In the genomic region with DNA sequence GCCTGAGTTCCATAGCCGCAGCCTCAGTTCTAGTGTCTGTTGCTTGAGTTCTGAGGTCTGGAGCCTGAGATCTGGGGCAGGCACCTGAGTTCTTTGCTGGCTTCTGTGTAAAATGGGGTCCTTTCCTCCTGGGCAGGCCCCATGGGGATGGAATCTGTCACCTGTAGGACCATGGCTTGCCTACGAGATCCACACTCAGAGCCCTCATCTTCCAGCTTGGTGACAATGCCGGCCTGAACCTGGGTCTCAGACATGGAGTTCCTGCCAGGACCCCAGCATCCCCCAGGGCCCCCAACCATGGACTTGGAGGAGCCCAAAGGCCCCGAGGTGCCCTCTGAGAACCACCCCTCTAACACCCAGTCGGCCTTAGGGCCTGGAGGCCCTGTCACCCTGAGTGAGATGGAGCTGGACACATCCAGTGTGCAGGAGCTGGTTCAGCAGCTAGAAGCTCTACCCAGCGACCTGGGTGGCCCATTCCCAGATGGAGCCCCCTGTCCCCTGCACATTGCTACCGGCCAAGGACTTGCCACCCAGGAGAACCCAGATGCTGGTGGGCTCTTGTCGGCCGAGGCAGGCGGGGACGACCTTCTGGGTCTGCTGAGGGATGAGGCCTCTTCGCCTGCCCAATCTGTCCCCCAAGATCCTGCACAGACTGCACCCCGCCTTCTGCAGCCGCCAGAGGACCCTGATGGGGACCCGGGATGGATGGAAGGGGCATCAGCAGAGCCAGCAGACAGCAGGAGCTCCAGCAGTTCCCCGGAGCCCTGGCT, we compare ENCODE assay signal across 9 mouse cellular contexts. TPM values are rescaled to one million over a fixed set of nuclear protein-coding genes. Genes with fewer than 3 reads are reported as not detected.
DNase-seq lines count a peak whose midpoint lies in the region; ATAC-seq and TF ChIP-seq lines count a peak whose summit lies in the region.
"Had no signal": no experiment of that assay in that cellular context is flagged by ENCODE, and none has a peak within 500 bp of the region (broad histone marks: within the 10 kb centered on the region; RNA-seq: fewer than 3 reads in every experiment).

No protein-coding gene starts in this region.

- H3K36me3 ChIP-seq in heart, embryonic 14.5 days (ENCODE audit: control insufficient read depth, insufficient read depth, low read length): peaks cover 63% of the 10 kb centered on the region
- H3K36me3 ChIP-seq in MEL (ENCODE audit: control insufficient read depth in 1 of 2, insufficient read depth in 2 of 2, low read length in 2 of 2): peaks cover 0 to 2% of the 10 kb centered on the region in 2 experiments; a peak in 2 of 4 replicates
- peaks cover 45% of the 10 kb centered on the region for H3K36me3 ChIP-seq in heart, postnatal 0 days (replicated peaks; ENCODE audit: control insufficient read depth, insufficient read depth, low read length)
- H3K36me3 ChIP-seq in macrophage (ENCODE audit: inconsistent target): peaks cover 25% of the 10 kb centered on the region; the same call in 1 of the 2 replicates

- no peak for TF ChIP-seq RAD21 in MEL (IDR thresholded peaks at IDR 0.05; ENCODE audit: low read depth, low read length)

- H3K4me2 ChIP-seq in heart, embryonic 14.5 days (ENCODE audit: low read length): peak overlapping the region; percentile 86
- peak overlapping the region; percentile 82 for H3K4me2 ChIP-seq in heart, postnatal 0 days (ENCODE audit: low read depth, low read length)

- H3K9me3 ChIP-seq in heart, embryonic 14.5 days (ENCODE audit: control insufficient read depth, low read length): no peaks in the 10 kb centered on the region
- no peaks in the 10 kb centered on the region for H3K9me3 ChIP-seq in MEL (replicated peaks; ENCODE audit: insufficient read depth, low read length)
- H3K9me3 ChIP-seq in heart, postnatal 0 days (replicated peaks; ENCODE audit: control insufficient read depth, low read length): no peaks in the 10 kb centered on the region

- DNase-seq in heart, adult 8-10 months (ENCODE audit: low spot score): no peak
- DNase-seq in MEL (ENCODE audit: low read depth, low spot score): no peak
- DNase-seq in heart, postnatal 0 days (ENCODE audit: low spot score): no peak
- DNase-seq in B cell, adult 2 months: no peak
- no peak for DNase-seq in frontal cortex, postnatal 36 days (ENCODE audit: low spot score in 2 of 2)
- DNase-seq in layer of hippocampus, adult 9-10 months (ENCODE audit: low spot score): no peak

- H3K79me2 ChIP-seq in MEL (ENCODE audit: control insufficient read depth, insufficient read depth, low read length, poor library complexity): peaks cover 21% of the 10 kb centered on the region
- peaks cover 27% of the 10 kb centered on the region for H3K79me2 ChIP-seq in macrophage (ENCODE audit: inconsistent target)

- TF ChIP-seq EP300 in MEL (IDR thresholded peaks at IDR 0.05; ENCODE audit: low read depth in 1 of 2, low read length in 2 of 2): no peak
- no peak for TF ChIP-seq EP300 in heart, postnatal 0 days (IDR thresholded peaks at IDR 0.05; ENCODE audit: low read depth)

- WGBS in heart, embryonic 14.5 days: 76% methylated on average over 16 of the region's 16 CpGs
- 77% methylated on average over 16 of the region's 16 CpGs for WGBS in heart, postnatal 0 days
- WGBS in macrophage (ENCODE audit: missing documents): 88% methylated on average over 16 of the region's 16 CpGs

- ATAC-seq in heart, embryonic 14.5 days (ENCODE audit: insufficient number of reproducible peaks, insufficient read depth, low FRiP score, low read depth): no peak
- ATAC-seq in heart, postnatal 0 days (ENCODE audit: insufficient read depth, low read depth): no peak
- ATAC-seq: Patski had no signal

- peak overlapping the region; percentile 96 for H3K9ac ChIP-seq in heart, embryonic 14.5 days (ENCODE audit: low read length)
- peak overlapping the region; percentile 81 for H3K9ac ChIP-seq in MEL (ENCODE audit: control insufficient read depth, low read depth, low read length, poor library complexity, severe bottlenecking)
- H3K9ac ChIP-seq in heart, postnatal 0 days (replicated peaks; ENCODE audit: low read depth, low read length): peak overlapping the region; percentile 86

- H3K27me3 ChIP-seq in heart, embryonic 14.5 days (ENCODE audit: control insufficient read depth, insufficient read depth, low read length): no peaks in the 10 kb centered on the region
- H3K27me3 ChIP-seq in MEL (ENCODE audit: control insufficient read depth in 1 of 2, insufficient read depth in 2 of 2, low read length in 2 of 2): no peaks in the 10 kb centered on the region
- H3K27me3 ChIP-seq in heart, postnatal 0 days (ENCODE audit: control insufficient read depth, insufficient read depth, low read length): no peaks in the 10 kb centered on the region
- H3K27me3 ChIP-seq: Patski had no signal

- peak overlapping the region; percentile 79 to 80 for H3K4me3 ChIP-seq in heart, embryonic 14.5 days (ENCODE audit: control insufficient read depth in 1 of 2, insufficient read depth in 1 of 2, low read depth in 1 of 2, low read length in 2 of 2)
- peak overlapping the region; percentile 81 to 100 for H3K4me3 ChIP-seq in MEL (ENCODE audit: control insufficient read depth in 1 of 2, insufficient read depth in 1 of 2, low read depth in 2 of 2, low read length in 2 of 2)
- H3K4me3 ChIP-seq in heart, postnatal 0 days (ENCODE audit: low read depth, low read length): peak overlapping the region; percentile 81
- peak overlapping the region; percentile 94 for H3K4me3 ChIP-seq in macrophage (ENCODE audit: inconsistent target)

- H3K4me1 ChIP-seq in heart, embryonic 14.5 days (ENCODE audit: control insufficient read depth in 2 of 2, insufficient read depth in 2 of 2, low read length in 2 of 2): peaks cover 9 to 13% of the 10 kb centered on the region in 2 experiments
- peaks cover 4 to 18% of the 10 kb centered on the region in 2 experiments; a peak in 3 of 4 replicates for H3K4me1 ChIP-seq in MEL (ENCODE audit: control insufficient read depth in 1 of 2, insufficient read depth in 2 of 2, low read length in 2 of 2)
- H3K4me1 ChIP-seq in heart, postnatal 0 days (ENCODE audit: control insufficient read depth, insufficient read depth): peaks cover 7% of the 10 kb centered on the region; the same call in 1 of the 2 replicates

- no peak for TF ChIP-seq POLR2A in MEL (IDR thresholded peaks at IDR 0.05; ENCODE audit: control insufficient read depth in 1 of 2, insufficient read depth in 1 of 2, low read depth in 1 of 2, low read length in 2 of 2, poor library complexity in 1 of 2)

- H3K27ac ChIP-seq in heart, embryonic 14.5 days (replicated peaks in 1 of 2; ENCODE audit: control insufficient read depth in 1 of 2, insufficient read depth in 1 of 2, low read depth in 2 of 2, low read length in 2 of 2): 0 out of 4 replicates have a peak overlapping the region, but pooled peaks of 1 of the 2 experiments have one; percentile 55
- H3K27ac ChIP-seq in MEL (ENCODE audit: control insufficient read depth, low read depth, low read length) (no peak overlapping the region), macrophage (peak overlapping the region; percentile 62)
- peak overlapping the region; percentile 66; the same call in 1 of the 2 replicates for H3K27ac ChIP-seq in heart, postnatal 0 days (ENCODE audit: low read depth)

- TF ChIP-seq CTCF in MEL (IDR thresholded peaks at IDR 0.05 in 2 of 3, conservative IDR thresholded peaks at IDR 0.05 in 1 of 3; ENCODE audit: control insufficient read depth in 1 of 3, insufficient read depth in 1 of 3, low read depth in 2 of 3, low read length in 3 of 3, poor library complexity in 1 of 3, severe bottlenecking in 1 of 3): no peak
- no peak for TF ChIP-seq CTCF in heart, postnatal 0 days (IDR thresholded peaks at IDR 0.05; ENCODE audit: low read depth)

RNA-seq across cellular contexts. Expression of a gene that starts 2.1 kb away (rescaled TPM):
- polyA plus RNA-seq in heart, embryonic 14.5 days (2014; fragmentation: Nextera tagmentation; extraction: Ambion mirVana): 38.8 and 39.8 TPM in 2 replicates
- total RNA-seq in heart, adult 8-10 months (2022): 100 to 1,000 TPM; 105 to 122 (median 112) TPM
- 68.9 and 81.3 TPM in 2 replicates for total RNA-seq in MEL (2012; rRNA removed)
- polyA plus RNA-seq in MEL (2012; ENCODE audit: insufficient read depth in 1 of 2, insufficient read length in 2 of 2, low read depth in 1 of 2, low replicate concordance in 2 of 2, missing spikeins in 1 of 2) (10 to 100 TPM in 1 of 2 experiments, not detected in 1; 73.2 TPM), macrophage (2018) (9.8 to 31.4 TPM (median 19.8 TPM) in 3 replicates)
- 84.8 and 114 TPM in 2 replicates for total RNA-seq in heart, postnatal 0 days (2014; rRNA removed; ENCODE audit: low replicate concordance)
- 45.2 and 46.1 TPM in 2 replicates for polyA plus RNA-seq in heart, postnatal 0 days (2015; fragmentation: Nextera tagmentation; extraction: Ambion mirVana)
- total RNA-seq in macrophage (2018; cell fraction: chromatin; rRNA removed): 10 to 100 TPM; 10.4 to 52.3 (median 28.9) TPM
- total RNA-seq in macrophage (2018; cell fraction: cytosol; rRNA removed): 10 to 100 TPM; 16.1 to 31.6 (median 19.8) TPM
- total RNA-seq in macrophage (2018; cell fraction: nucleus; rRNA removed): 10 to 100 TPM in 24 of 26 experiments, 1 to 10 TPM in 2; 7.3 to 38.0 (median 21.2) TPM

RNA-seq across cellular contexts. Expression of a gene that starts 2.1 kb away (rescaled TPM):
- polyA plus RNA-seq in heart, embryonic 14.5 days (2014; fragmentation: Nextera tagmentation; extraction: Ambion mirVana): 274 and 298 TPM in 2 replicates
- 100 to 1,000 TPM; 105 to 124 (median 112) TPM for total RNA-seq in heart, adult 8-10 months (2022)
- 137 and 150 TPM in 2 replicates for total RNA-seq in MEL (2012; rRNA removed)
- polyA plus RNA-seq in MEL (2012; ENCODE audit: insufficient read depth in 1 of 2, insufficient read length in 2 of 2, low read depth in 1 of 2, low replicate concordance in 2 of 2, missing spikeins in 1 of 2) (100 to 1,000 TPM; 157 to 421 TPM), macrophage (2018) (39.4 to 78.9 TPM (median 55.8 TPM) in 3 replicates)
- 272 and 288 TPM in 2 replicates for total RNA-seq in heart, postnatal 0 days (2014; rRNA removed; ENCODE audit: low replicate concordance)
- polyA plus RNA-seq in heart, postnatal 0 days (2015; fragmentation: Nextera tagmentation; extraction: Ambion mirVana): 264 and 272 TPM in 2 replicates
- total RNA-seq in macrophage (2018; cell fraction: chromatin; rRNA removed): 10 to 100 TPM in 19 of 26 experiments, 1 to 10 TPM in 7; 6.0 to 21.6 (median 12.7) TPM
- 100 to 1,000 TPM in 1 of 26 experiments, 10 to 100 TPM in 25; 68.1 to 101 (median 82.8) TPM for total RNA-seq in macrophage (2018; cell fraction: cytosol; rRNA removed)
- 10 to 100 TPM; 10.4 to 36.7 (median 20.6) TPM for total RNA-seq in macrophage (2018; cell fraction: nucleus; rRNA removed)

RNA-seq across cellular contexts. Expression of a gene that starts 16.1 kb away (rescaled TPM):
- polyA plus RNA-seq in heart, embryonic 14.5 days (2014; fragmentation: Nextera tagmentation; extraction: Ambion mirVana): 0.91 and 1.3 TPM in 2 replicates
- under 1 TPM; 0.26 to 0.75 (median 0.62) TPM for total RNA-seq in heart, adult 8-10 months (2022)
- 0.10 and 0.23 TPM in 2 replicates for total RNA-seq in MEL (2012; rRNA removed)
- polyA plus RNA-seq in MEL (2012; ENCODE audit: insufficient read depth in 1 of 2, insufficient read length in 2 of 2, low read depth in 1 of 2, low replicate concordance in 2 of 2, missing spikeins in 1 of 2) (1 to 10 TPM in 1 of 2 experiments, not detected in 1; 1.0 TPM), macrophage (2018) (5.3 to 5.7 TPM (median 5.5 TPM) in 3 replicates)
- total RNA-seq in heart, postnatal 0 days (2014; rRNA removed; ENCODE audit: low replicate concordance): 0.31 and 0.66 TPM in 2 replicates
- 0.42 and 0.51 TPM in 2 replicates for polyA plus RNA-seq in heart, postnatal 0 days (2015; fragmentation: Nextera tagmentation; extraction: Ambion mirVana)
- total RNA-seq in macrophage (2018; cell fraction: chromatin; rRNA removed): 10 to 100 TPM in 12 of 26 experiments, 1 to 10 TPM in 11, under 1 TPM in 2, not detected in 1; 0.60 to 51.1 (median 7.7) TPM
- 1 to 10 TPM in 13 of 26 experiments, under 1 TPM in 13; 0.11 to 7.1 (median 2.0) TPM for total RNA-seq in macrophage (2018; cell fraction: cytosol; rRNA removed)
- total RNA-seq in macrophage (2018; cell fraction: nucleus; rRNA removed): 10 to 100 TPM in 11 of 26 experiments, 1 to 10 TPM in 4, under 1 TPM in 10, not detected in 1; 0.14 to 29.8 (median 7.9) TPM

RNA-seq across cellular contexts. Expression of a gene that starts 22.6 kb away (rescaled TPM):
- 1.8 and 2.2 TPM in 2 replicates for polyA plus RNA-seq in heart, embryonic 14.5 days (2014; fragmentation: Nextera tagmentation; extraction: Ambion mirVana)
- total RNA-seq in heart, adult 8-10 months (2022): under 1 TPM in 1 of 4 experiments, not detected in 3; 0.22 TPM
- total RNA-seq in MEL (2012; rRNA removed): 2.5 and 2.9 TPM in 2 replicates
- polyA plus RNA-seq in MEL (2012; ENCODE audit: insufficient read depth in 1 of 2, insufficient read length in 2 of 2, low read depth in 1 of 2, low replicate concordance in 2 of 2, missing spikeins in 1 of 2): 1 to 10 TPM in 1 of 2 experiments, not detected in 1; 4.9 TPM
- 0.12 and 2.3 TPM in 2 replicates for total RNA-seq in heart, postnatal 0 days (2014; rRNA removed; ENCODE audit: low replicate concordance)
- 0.51 and 0.62 TPM in 2 replicates for polyA plus RNA-seq in heart, postnatal 0 days (2015; fragmentation: Nextera tagmentation; extraction: Ambion mirVana)
- total RNA-seq in macrophage (2018; cell fraction: chromatin; rRNA removed): 10 to 100 TPM in 7 of 26 experiments, 1 to 10 TPM in 18, under 1 TPM in 1; 0.75 to 37.3 (median 7.3) TPM
- 1 to 10 TPM; 1.1 to 6.3 (median 2.9) TPM for total RNA-seq in macrophage (2018; cell fraction: cytosol; rRNA removed)
- total RNA-seq in macrophage (2018; cell fraction: nucleus; rRNA removed): 10 to 100 TPM in 2 of 26 experiments, 1 to 10 TPM in 23, under 1 TPM in 1; 0.63 to 11.8 (median 3.8) TPM
- 1.7 to 4.2 TPM (median 3.3 TPM) in 3 replicates for polyA plus RNA-seq in macrophage (2018)

RNA-seq across cellular contexts. Expression of a gene that starts 23.9 kb away (rescaled TPM):
- 31.4 and 33.7 TPM in 2 replicates for polyA plus RNA-seq in heart, embryonic 14.5 days (2014; fragmentation: Nextera tagmentation; extraction: Ambion mirVana)
- total RNA-seq in heart, adult 8-10 months (2022): 10 to 100 TPM; 25.7 to 29.5 (median 26.8) TPM
- total RNA-seq in MEL (2012; rRNA removed): 14.1 and 14.4 TPM in 2 replicates
- 10 to 100 TPM in 1 of 2 experiments, not detected in 1; 40.5 TPM for polyA plus RNA-seq in MEL (2012; ENCODE audit: insufficient read depth in 1 of 2, insufficient read length in 2 of 2, low read depth in 1 of 2, low replicate concordance in 2 of 2, missing spikeins in 1 of 2)
- total RNA-seq in heart, postnatal 0 days (2014; rRNA removed; ENCODE audit: low replicate concordance): 38.5 and 44.3 TPM in 2 replicates
- polyA plus RNA-seq in heart, postnatal 0 days (2015; fragmentation: Nextera tagmentation; extraction: Ambion mirVana): 20.9 and 21.4 TPM in 2 replicates
- 100 to 1,000 TPM in 24 of 26 experiments, 10 to 100 TPM in 2; 39.6 to 234 (median 132) TPM for total RNA-seq in macrophage (2018; cell fraction: chromatin; rRNA removed)
- 100 to 1,000 TPM in 10 of 26 experiments, 10 to 100 TPM in 16; 63.7 to 115 (median 91.8) TPM for total RNA-seq in macrophage (2018; cell fraction: cytosol; rRNA removed)
- 100 to 1,000 TPM in 17 of 26 experiments, 10 to 100 TPM in 9; 68.2 to 171 (median 103) TPM for total RNA-seq in macrophage (2018; cell fraction: nucleus; rRNA removed)
- polyA plus RNA-seq in macrophage (2018): 63.2 to 85.8 TPM (median 77.1 TPM) in 3 replicates
